Mouse (Mus musculus) limb, embryonic 14.5 days (tissue): ENCODE data around the gene Sept14. TPM values are rescaled to one million over a fixed set of nuclear protein-coding genes. Genes with fewer than 3 reads are reported as not detected.

Experiments used
- ATAC-seq: fragments of 200-750 bp; cut with Nextera tagmentation; 2 replicates; pipeline ENCODE4 v1.8.0; 2017; ENCODE audit warnings: low read depth, moderate number of reproducible peaks, moderate TSS enrichment; ENCODE audit not compliant: low FRiP score
- DNase-seq: peaks from one replicate; pipeline ENCODE4 v3.0.0-alpha.2; 2015; ENCODE audit warnings: low spot score
- H3K27ac ChIP-seq: fragments of 300-500 bp; sonication (generic); replicated peaks from 2 replicates; pipeline ENCODE4 v1.5.1; 2014; ENCODE audit warnings: low read depth, mild to moderate bottlenecking, low read length, moderate library complexity, mixed read lengths
- H3K27me3 ChIP-seq: fragments of 300-500 bp; sonication (generic); 2 replicates; pipeline ENCODE4 v1.6.1; 2014; ENCODE audit warnings: low read length, mixed read lengths; ENCODE audit not compliant: control insufficient read depth, insufficient read depth
- H3K36me3 ChIP-seq: fragments of 300-500 bp; sonication (generic); 2 replicates; pipeline ENCODE4 v1.6.1; 2014; ENCODE audit warnings: mild to moderate bottlenecking, low read length, moderate library complexity, mixed read lengths; ENCODE audit not compliant: control insufficient read depth, insufficient read depth
- H3K4me1 ChIP-seq: fragments of 300-500 bp; sonication (generic); 2 replicates; pipeline ENCODE4 v1.6.1; 2014; ENCODE audit warnings: antibody characterized with exemption, low read length, mixed read lengths; ENCODE audit not compliant: control insufficient read depth, insufficient read depth
- H3K4me2 ChIP-seq: fragments of 300-500 bp; sonication (generic); replicated peaks from 2 replicates; pipeline ENCODE4 v1.6.1; 2014; ENCODE audit warnings: low read depth, mild to moderate bottlenecking, low read length, moderate library complexity; ENCODE audit not compliant: severe bottlenecking
- H3K4me3 ChIP-seq: fragments of 300-500 bp; sonication (generic); replicated peaks from 2 replicates; pipeline ENCODE4 v1.5.1; 2014; ENCODE audit warnings: low read length
- H3K9ac ChIP-seq: fragments of 300-500 bp; sonication (generic); 2 replicates; pipeline ENCODE4 v1.6.1; 2014; ENCODE audit warnings: mild to moderate bottlenecking, low read depth, low read length, moderate library complexity; ENCODE audit not compliant: severe bottlenecking
- H3K9me3 ChIP-seq: fragments of 300-500 bp; sonication (generic); 2 replicates; pipeline ENCODE4 v1.6.1; 2016; ENCODE audit warnings: low read length; ENCODE audit not compliant: control insufficient read depth
- POLR2A ChIP-seq: fragments of 200-500 bp; IDR thresholded peaks from 2 replicates; pipeline ENCODE4 v1.8.0; 2012; ENCODE audit warnings: inconsistent platforms, mild to moderate bottlenecking, moderate library complexity, borderline replicate concordance; ENCODE audit not compliant: insufficient read depth, insufficient read length; ENCODE audit errors: extremely low read depth
- WGBS: fragments of 180-500 bp; shearing (Covaris S2); extraction: QIAGEN DNeasy Blood & Tissue Kit; methylation state at CpG from one replicate; pipeline ENCODE4 v1.1.7; 2014; 5-methylcytosine and 5-hydroxymethylcytosine counted together
- polyA plus RNA-seq, 2 experiments: library from polyadenylated mRNA; depleted of rRNA in 1 of 2; stranded (reverse) in 1 of 2; unstranded in 1 of 2; fragments of >200 nt; fragmentation: Nextera tagmentation in 1 of 2; extraction: Ambion mirVana in 1 of 2; gene quantifications; 2 replicates each; pipeline versions ENCODE4 v1.2.1 to v1.2.3; 2012 to 2014

Gene Sept14
- polyA plus RNA-seq (2012; rRNA removed) (not detected in 2 replicates), polyA plus RNA-seq (2014; fragmentation: Nextera tagmentation; extraction: Ambion mirVana) (not detected in 2 replicates)

DNA sequence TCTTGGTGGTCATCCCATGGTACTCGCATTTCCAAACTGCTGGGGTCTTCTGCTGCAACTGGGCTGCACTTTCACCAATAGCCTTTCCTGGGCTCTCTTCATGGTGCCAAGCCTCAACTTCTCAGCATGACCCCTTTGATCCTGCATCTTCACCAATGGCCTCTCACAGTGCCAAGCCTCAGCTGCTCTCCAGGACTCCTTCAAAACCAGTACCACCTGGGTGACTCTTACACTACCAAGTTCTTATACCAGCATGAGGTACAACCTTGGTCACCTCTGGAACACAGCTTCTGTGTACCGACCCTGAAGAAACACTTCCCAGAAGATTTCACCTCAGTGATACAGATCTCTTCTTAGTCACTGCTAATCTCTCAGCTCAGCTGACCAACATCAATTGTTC lies at the start of gene Sept14:
Sept14 (minus strand) TSS at position 101 of the 400 bp plus-strand sequence.
- Histone ChIP-seq H3K9ac (no peak within 1 kb of the TSS), H3K4me1 (no peaks in the 10 kb centered on the region), H3K27ac (no peak within 1 kb of the TSS), H3K4me3 (no peak within 1 kb of the TSS), H3K36me3 (no peaks in the 10 kb centered on the region), H3K4me2 (no peak within 1 kb of the TSS), H3K9me3 (no peaks in the 10 kb centered on the region), H3K27me3 (no peaks in the 10 kb centered on the region)
- DNase-seq (no peak), ATAC-seq (no peak)
- 60% methylated on average over 2 of the region's 2 CpGs for WGBS
- TF ChIP-seq POLR2A, result no peak

DNA sequence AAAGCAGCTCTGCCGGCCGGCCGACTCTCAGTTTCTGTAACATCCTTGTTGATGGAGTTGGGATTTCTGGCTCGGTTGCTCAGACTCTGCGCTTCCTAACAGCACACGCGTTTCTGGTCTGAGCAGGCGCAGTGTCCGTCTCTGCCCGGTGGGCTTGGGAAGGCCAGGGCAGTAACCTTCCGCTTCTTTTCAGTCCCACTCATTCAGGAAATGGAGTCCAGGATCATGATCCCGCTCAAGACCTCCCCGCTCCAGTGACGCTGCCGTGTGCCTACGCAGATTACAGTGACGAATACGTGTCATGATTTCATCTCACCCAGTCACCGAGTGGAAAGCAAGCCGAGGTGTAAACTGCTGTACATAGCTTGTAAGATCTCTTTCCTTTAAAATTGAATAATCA lies 48.6 kb upstream of the Sept14 start:
- peaks cover 47% of the 10 kb centered on the region for H3K36me3 ChIP-seq
- peaks cover 5% of the 10 kb centered on the region; the same call in 1 of the 2 replicates for H3K4me1 ChIP-seq
- no peak overlapping the region for H3K4me3 ChIP-seq
- H3K4me2 ChIP-seq, result no peak overlapping the region
- H3K27ac ChIP-seq, result no peak overlapping the region
- DNase-seq, result no peak
- WGBS, result 91% methylated on average over 20 of the region's 20 CpGs
- H3K9me3 ChIP-seq, result no peaks in the 10 kb centered on the region
- H3K27me3 ChIP-seq, result no peaks in the 10 kb centered on the region
- H3K9ac ChIP-seq, result no peak overlapping the region
- ATAC-seq, result no peak
- no peak for TF ChIP-seq POLR2A

DNA sequence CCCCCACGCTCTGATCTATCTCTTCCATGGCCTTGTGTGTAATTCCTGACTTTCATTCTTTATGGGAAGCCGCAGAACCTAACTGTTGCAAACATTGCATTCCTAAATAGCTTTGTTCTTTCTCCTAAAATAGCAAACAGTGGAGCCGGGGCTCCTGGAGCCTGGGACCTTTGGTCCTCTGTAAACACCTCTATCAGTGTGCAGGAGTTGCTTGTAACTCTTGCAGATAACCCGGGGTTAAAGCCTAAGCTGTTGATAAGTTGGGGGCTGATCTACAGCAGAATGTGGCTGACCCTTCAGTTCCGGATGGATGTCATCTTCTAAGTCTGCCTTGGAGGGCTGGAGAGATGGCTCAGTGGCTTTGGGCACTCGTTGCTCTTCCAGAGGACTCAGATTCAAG lies 35.7 kb upstream of the Sept14 start:
- Histone ChIP-seq H3K4me3 (no peak overlapping the region), H3K4me1 (no peaks in the 10 kb centered on the region), H3K27me3 (no peaks in the 10 kb centered on the region), H3K9ac (no peak overlapping the region), H3K27ac (no peak overlapping the region), H3K36me3 (peaks cover 66% of the 10 kb centered on the region), H3K9me3 (no peaks in the 10 kb centered on the region), H3K4me2 (no peak overlapping the region)
- no peak for TF ChIP-seq POLR2A
- DNase-seq (no peak), ATAC-seq (no peak)
- WGBS, result 64% methylated on average over 6 of the region's 6 CpGs

DNA sequence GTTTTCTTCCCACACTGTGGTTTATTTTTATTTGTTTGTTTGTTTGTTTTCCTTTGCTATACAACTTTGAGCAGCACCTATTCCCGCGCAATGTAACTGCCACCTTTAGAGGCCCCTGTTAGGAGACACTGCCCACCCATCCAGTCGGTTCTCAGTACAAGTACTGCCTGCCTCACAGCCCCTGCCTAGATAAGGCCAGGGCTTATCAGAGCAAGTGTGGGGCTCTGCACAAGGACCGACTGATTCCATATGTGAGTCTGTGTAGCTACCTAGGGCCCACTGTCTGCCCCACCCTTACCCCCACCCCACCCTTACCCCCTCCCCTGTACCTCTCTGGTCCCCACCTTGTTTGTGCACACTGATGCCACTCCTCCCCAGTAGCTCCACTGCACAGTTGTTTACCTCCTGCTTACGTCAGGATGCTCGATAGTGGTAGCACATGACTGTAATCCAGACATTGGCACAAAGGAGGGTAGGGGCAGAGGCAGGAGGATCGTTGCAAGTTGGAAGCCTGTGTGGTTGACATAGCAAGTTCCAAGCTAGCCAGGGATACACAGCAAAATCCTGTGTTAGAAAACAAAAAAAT lies 34.7 kb upstream of the Sept14 start:
- no peaks in the 10 kb centered on the region for H3K4me1 ChIP-seq
- TF ChIP-seq POLR2A, result no peak
- H3K36me3 ChIP-seq, result peaks cover 58% of the 10 kb centered on the region
- H3K4me2 ChIP-seq, result no peak overlapping the region
- ATAC-seq (no peak), DNase-seq (no peak)
- no peak overlapping the region for H3K27ac ChIP-seq
- H3K27me3 ChIP-seq, result no peaks in the 10 kb centered on the region
- no peaks in the 10 kb centered on the region for H3K9me3 ChIP-seq
- no peak overlapping the region for H3K4me3 ChIP-seq
- H3K9ac ChIP-seq, result no peak overlapping the region
- 83% methylated on average over 7 of the region's 7 CpGs for WGBS

DNA sequence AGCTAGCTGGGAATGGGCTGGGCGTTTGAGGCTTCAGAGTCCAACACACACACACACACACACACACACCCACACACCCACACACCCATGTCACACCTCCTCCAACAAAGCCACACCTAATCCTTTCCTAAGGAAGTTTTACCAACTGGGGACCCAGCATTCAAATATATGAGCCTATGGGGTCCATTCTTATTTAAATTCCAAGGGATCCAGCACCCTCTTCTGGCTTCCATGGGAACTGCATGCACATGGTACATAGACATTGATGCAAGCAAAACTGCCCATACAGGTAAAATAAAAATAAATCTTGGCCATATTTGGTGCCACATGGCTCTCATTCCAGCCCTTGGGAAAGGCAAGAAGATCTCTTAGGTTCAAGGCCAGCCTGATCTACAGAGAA lies 32.7 kb upstream of the Sept14 start:
- H3K9me3 ChIP-seq, result no peaks in the 10 kb centered on the region
- no peaks in the 10 kb centered on the region for H3K4me1 ChIP-seq
- H3K27ac ChIP-seq, result no peak overlapping the region
- DNase-seq, result no peak
- no peaks in the 10 kb centered on the region for H3K27me3 ChIP-seq
- peaks cover 44% of the 10 kb centered on the region for H3K36me3 ChIP-seq
- 78% methylated on average over 1 of the region's 1 CpGs for WGBS
- ATAC-seq, result no peak
- no peak for TF ChIP-seq POLR2A
- no peak overlapping the region for H3K4me2 ChIP-seq
- H3K9ac ChIP-seq, result no peak overlapping the region
- no peak overlapping the region for H3K4me3 ChIP-seq
